Mouse (Mus musculus): Measurements from ENCODE around the gene Cdk5.
A peak's percentile ranks its signal among the peaks of the same experiment; 100 is the strongest.

Gene Cdk5

DNA sequence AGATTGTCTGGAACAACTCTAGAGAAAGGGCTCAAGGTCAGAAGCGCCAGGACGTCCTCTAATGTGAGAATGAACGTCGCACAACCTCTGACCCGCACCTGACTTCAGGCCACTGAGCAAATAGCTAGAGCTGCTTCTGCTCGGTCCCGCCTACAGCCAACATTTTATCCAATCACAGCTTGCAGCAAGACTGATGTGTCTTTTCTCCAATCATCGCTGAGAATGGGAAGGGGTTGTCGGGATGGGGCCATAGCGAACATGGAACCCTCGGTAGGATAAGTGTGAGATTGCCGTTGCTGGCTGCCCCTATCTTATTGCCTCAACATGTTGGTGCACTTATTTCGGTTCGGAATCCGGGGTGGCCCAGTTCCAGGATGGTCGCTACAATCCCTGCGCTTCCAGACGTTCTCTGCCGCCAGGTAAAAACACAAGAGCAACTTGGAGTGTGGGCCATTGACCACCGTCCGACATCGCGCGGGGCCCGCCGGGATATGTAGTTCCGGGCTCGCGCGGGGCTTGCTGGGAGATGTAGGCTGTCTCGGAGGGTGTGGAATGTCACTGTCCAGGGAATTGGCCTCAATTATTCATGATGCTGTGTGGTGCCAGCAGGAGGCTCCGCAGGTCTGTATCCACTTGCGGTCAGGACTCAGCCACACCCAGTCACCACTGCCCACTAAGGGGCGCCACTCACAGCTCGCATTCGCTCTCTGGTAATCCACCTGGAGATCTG lies 29.0 kb downstream of the Cdk5 start:
- DNase-seq, result peak; percentile 90

DNA sequence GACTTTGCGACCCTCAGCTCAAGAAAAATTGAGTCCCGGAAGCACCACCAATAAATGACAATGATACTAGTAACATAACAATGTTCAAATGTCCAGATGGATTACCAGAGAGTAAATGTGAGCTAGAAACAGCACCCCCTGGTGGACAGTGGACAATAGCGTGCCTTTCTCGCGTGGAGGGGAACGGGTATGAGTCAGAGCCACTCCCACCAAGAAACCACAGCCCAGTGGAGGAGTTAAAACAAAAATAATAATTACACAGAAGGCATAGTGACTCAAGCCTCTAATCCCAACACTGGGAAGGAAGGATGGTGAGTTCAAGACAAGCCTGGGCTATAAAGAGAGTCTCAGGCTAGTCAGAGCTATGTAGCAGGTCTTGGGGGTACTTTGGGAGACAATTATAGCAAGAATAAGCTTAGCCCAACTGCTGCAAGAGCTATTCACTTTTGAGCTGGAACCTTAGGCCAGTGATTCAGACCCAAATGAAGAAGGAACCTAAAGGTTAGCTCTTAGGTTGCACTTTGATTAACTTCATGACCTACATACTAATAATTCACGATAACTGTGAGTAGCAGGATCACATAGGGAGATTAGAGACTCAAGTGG lies 29.8 kb downstream of the Cdk5 start, which contains the start of gene Abcb8:
Gene Abcb8 (plus strand): TSS at position 272 of the 606 bp plus-strand sequence.
- DNase-seq, result peak; percentile 91

DNA sequence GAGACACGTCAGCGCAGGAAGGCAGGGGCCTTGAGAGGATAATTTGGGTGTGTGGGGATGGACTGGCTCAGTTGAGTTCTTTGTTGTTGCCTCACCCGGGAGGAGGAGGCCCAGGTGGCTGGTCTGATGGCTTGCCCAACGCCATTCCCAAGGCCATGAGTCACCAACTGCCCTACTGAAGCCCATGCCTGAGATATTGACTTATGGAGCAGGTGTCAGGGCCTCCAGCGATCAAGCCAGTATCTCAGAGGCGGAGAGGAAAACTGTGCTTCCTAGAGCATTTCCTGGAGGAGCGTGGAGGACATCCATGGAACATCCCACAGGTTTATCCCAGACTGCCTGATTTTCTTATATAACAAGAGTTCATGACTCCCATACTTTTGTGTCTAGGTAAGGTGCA lies 30.6 kb downstream of the Cdk5 start:
- DNase-seq, result no peak

DNA sequence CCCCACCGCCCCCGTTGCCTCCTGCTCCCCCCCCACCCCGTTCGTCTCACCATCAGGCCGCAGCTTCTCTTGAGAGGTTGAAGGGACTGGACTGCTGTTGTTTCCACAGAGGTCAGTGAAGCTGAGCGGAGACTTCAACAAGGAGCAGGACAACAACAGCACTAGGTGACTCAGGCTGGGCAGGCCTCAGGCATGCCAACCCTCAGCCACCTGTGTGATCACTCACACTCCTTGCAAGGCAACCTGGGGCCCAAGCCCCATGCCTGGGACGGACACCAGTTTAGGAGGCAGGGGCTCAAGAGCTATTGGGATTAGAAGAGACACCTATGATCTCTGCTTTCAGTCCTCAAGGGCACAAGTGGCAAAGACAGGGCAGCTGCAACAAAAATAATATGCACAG lies 31.5 kb downstream of the Cdk5 start, which contains the start of gene Atg9b:
Gene Atg9b (minus strand): TSS at position 280 of the 400 bp plus-strand sequence.
- DNase-seq, result no peak

DNA sequence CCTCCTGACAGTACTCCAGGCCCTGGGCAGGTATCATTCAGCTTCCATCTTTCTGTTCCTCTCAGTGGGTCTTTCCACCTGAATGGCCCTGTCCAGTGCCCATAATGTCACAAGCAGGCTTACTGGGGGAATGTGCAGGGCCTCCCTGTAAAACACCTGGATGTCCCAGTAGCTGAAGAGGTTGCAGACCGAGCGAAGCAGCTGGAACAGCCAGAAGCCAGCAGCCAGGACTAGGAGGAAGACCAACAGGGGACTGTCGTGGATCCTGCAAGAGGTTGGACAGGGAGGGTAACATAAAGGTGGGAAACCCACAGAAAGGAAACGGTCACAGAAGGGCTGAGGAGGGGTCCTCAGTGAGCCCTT lies 33.7 kb downstream of the Cdk5 start:
- no peak for DNase-seq

DNA sequence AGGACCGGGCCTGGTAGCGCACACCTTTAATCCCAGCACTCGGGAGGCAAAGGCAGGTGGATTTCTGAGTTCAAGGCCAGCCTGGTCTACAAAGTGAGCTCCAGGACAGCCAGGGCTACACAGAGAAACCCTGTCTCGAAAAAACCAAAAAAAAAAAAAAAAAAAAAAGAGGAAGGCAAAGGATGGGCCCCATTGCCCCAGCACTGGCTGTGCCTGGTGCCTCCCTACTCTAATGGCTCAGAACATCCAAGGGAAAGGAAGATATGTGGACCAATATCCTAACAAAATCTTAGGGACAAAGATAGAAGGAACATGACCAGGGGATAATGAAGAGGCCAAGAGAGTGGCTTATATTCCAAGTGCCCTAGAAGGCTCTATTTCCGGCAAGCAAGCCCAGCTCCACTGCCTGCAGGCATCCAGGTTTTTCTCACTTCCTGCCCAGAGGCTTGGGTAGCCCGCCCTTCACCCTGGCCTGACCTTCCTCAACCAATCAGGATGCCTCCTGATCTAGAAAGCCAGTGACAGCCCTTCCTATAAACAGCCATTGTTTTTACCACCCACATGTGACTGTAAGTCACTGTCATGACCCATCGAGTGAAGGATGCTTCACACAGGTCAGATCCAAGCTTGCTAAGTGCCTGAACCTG lies 34.2 kb downstream of the Cdk5 start:
- peak; percentile 54 for DNase-seq

DNA sequence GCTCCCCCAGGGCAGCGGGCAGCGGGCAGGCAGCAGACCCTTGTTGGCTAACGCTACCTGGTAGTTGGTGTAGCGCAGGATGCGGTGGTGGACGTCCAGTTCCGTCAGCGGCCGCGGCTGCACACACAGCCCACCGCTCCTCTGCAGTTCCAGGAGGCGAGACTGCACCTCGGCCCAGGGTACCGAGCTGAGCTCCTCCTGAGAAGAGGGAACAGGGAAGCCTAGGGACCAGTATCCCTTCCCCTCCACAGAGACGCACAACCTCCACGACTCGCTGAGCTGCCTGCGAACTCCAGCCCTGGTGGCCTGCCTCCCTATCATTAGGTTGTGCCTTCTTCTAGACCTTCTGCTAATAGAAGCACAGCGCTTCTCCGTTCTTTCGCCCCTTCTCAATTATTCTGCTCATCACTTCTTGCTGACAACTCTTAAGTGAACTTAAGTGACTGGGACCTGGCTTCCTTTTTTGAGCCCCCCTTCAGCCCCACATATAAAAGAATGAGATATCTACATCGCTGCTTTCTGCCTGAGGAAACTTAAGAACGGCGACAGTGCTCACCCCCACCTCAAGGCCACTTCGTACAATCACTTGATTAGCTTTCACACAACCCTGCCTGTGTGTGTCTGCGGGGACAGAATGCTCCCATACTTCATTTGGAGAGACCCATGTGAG lies 34.9 kb downstream of the Cdk5 start:
- DNase-seq, result no peak

DNA sequence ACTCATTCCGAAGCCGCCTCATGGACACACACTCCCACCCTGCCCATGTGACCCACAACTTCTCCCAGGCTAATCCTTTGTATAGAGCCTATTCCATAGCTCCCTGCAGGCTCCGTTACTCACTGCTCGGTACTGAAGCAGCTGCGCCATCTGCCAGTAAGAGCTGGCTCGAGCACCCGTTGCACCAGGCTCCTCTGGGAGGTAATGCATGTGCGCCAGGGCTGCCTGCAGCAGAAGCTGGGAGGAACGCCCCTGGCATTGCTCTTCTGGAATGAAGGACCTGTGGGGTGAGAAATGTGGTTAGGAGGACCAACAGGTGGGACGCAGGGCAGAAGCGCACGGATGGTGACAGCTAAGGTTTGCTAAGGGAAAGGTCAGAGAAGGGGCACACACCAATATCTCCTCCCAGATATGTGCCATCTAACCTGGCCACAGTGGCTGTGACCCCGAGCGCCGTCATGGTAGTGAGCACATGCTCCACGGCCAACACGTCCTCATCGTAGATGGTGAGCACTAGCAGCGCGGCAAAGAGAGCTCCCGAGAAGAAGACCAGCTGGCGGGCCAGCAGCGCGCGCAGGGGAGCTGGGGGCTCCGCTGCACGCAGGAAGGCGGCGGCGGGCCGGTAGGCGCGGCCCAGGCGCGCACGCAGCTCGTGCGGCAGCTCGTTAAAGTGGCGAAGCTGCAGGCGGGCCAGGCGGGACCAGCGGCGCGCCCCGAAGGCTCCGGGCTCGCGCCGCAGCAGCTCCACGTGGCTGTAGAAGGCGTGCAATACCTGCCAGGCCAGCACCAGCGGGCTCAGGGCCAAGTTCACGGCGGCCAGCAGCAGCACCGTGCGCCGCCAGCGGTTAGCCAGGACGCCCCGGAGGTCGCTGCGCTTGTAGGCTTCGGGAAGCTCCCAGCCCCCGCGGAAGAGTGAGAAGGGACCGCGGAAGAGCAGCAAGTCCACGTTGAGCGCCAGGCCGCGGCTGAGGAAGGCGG lies 35.8 kb downstream of the Cdk5 start:
- peak; percentile 74 for DNase-seq

DNA sequence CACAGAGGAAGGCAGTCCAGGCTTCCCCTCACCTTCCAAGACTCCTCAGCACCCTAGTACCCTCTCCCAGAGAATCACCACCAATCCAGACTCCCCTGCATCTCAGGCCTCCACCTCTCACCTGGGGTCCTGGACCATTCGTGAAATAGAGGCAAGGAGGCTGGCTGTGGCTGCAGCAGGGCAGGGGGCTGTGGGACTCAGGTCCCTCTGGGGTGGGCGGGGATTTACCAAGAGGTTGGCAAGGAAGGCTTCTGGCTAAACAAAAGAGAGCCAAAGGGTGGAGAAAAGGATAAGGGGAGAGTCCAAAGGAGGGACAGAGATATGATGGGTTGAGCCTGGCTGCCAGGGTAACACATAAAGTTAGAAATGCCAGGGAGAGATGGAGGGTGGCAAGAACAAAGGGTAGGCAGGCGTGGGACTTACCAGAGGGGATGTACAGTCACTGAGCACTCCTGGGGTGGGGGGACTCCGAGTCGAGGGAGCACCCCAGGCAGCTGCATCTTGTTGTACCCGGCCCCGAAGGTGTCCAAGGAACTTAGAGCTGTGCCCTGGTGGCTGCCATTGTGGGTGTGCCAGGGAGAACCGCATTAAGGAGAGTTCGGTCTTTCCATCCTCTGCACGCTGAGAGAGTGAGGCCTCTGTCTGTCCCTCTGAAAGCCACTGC lies 37.3 kb downstream of the Cdk5 start:
- DNase-seq, result no peak

DNA sequence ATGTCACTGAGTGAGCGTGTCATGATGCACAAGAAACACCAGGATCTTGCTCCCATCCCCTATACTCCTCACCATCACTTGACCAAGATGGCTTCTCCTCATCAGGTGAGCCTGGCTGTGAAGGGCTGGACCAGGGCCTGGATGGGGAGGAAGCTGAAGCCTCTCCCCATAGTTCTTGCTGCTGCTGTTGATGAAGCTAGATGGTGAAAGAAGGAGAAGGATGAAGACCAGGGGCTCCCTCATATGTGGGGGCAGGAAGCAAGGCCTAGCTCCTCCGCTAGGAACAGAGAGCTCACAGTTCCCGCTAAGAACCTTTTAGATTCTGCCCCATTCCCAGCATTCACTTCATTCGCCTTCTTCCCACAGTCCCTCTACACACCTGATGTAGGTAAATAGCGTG lies 38.0 kb downstream of the Cdk5 start:
- DNase-seq, result no peak

DNA sequence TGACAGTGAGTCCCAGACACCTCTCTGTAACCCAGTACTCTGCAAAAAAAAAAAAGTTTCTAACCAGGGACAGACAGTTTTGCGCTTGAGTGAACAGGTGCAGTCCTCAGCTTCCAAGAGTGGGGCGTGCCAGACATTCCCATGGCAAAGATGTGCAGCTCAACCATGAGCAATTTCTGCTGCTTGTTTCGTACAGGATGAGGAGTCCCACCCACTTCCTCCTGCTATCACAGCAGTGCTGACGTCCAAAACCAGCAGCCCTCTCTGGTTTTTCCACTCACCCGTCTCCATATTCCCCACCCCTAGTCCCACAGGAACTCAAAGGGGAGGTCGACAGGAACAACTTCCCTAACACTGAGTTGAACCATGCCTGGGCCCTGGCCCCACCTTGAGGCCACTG lies 38.9 kb downstream of the Cdk5 start:
- DNase-seq, result no peak

DNA sequence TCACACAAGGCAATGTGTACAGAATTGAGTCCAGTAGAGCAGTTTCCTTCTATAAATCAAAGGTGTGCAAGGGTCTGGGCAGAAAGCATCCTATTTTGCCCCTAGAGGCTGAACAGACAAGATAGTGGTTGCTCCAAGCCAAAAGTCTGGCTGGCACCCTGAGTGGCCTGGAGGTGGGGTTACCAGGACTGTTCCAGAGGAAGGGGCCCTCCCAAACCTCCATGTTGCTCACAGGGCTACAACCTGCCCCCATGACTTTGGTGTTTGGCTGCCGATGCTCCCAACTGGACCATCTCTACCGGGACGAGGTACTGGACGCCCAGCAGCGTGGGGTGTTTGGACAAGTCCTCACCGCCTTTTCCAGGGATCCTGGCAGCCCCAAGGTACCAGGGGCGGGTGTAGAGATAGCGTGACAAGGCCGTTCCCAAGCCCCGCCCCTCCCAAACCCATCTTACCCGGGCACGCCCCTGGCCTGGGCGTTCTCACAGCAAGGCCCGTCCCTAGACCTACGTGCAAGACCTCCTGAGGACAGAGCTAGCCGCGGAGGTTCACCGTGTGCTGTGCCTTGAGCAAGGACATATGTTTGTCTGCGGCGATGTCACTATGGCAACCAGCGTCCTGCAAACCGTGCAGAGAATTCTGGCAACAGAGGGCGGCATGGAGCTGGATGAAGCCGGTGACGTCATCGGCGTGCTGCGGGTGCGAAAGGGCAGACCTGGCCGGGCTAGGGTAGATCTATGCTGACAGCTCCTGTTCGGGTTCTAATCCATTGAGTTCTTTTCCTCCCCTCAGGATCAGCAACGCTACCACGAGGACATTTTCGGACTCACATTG lies 40.1 kb downstream of the Cdk5 start:
- peak; percentile 96 for DNase-seq

DNA sequence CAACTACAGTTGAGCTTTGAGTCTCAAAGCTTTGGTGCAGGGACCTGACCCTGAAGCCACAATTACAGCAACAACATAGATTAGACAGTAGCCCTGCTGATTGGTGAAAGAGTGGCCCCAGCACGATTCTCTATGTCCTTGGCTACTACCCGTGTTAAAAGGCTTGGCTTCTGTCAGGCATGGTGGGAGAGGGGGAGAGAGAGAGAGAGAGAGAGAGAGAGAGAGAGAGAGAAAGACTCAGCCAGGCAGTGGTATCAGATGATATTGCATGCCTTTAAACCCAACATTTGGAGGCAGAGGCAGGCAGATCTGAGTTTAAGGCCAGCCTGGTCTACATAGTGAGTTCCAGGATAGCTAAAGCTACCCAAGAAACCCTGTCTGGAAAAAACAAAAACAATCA lies 41.3 kb downstream of the Cdk5 start:
- no peak for DNase-seq

DNA sequence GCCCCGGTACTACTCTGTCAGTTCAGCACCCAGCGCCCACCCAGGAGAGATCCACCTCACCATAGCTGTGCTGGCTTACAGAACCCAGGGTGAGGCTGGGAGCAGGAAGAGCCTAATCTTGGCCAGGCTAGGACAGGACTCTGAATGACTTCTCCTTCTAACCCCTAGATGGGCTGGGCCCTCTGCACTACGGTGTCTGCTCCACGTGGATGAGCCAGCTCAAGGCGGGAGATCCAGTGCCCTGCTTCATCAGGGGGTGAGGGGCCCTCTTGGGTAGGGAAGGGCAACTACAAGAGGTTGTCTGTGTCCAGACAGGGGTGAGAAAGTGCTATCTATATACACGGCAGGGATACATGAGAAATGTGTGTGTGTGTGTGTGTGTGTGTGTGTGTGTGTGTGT lies 41.8 kb downstream of the Cdk5 start:
- no peak for DNase-seq

DNA sequence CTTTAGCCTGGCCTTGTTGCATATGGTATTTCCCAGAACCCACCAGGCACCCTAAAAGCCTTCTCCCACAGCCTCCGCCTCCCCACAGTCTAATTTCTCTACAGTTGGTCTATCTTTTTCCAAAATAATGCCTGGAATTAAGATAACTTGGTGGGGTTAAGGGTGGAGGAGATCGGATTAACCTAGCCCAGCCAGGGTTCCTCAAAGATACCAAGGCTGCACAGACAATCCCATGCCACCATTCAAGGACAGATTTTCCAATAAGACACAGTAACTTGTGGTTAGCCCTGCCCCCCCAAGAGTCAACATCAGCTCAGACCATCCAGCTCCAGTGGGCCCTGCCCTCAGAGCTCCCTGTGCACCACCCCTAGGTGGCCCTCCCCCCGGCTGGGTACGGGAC lies 42.8 kb downstream of the Cdk5 start:
- no peak for DNase-seq

DNA sequence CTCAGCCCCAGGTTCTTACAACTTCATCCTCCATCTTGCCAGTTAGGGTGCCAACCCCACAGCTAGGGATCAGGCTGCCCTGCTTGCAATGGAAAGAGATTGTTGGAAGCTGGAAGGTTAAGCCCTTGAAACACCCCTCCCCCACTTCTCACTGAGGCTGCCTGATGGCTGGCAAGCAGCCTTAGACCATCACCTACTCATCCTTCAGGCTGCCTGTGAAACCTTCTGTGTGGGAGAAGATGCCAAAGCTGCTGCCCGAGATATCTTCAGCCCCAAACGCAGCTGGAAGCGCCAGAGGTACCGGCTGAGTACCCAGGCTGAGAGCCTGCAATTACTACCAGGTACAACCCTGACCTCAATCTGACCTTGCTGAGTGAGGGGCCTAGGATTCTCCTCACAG lies 43.8 kb downstream of the Cdk5 start:
- DNase-seq, result no peak

DNA sequence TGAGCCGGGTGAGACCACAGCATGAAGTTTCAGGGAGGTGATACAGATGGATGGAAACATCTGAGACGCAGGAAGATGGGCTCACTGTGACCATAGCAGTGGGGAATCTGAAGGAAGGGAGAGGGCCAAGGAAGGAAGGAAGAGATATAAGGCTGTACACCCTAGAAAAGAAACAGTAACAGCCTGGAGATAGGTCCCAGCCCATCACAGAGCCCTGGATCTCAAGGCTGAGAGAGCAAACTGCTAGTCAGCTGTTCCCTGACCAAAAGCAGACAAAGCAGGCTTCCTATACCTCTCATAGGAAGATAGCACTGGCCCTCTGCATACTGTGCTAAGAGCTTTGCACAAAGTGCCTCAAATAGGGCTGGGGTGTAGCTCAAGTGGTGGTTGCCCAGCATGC lies 44.6 kb downstream of the Cdk5 start:
- no peak for DNase-seq

DNA sequence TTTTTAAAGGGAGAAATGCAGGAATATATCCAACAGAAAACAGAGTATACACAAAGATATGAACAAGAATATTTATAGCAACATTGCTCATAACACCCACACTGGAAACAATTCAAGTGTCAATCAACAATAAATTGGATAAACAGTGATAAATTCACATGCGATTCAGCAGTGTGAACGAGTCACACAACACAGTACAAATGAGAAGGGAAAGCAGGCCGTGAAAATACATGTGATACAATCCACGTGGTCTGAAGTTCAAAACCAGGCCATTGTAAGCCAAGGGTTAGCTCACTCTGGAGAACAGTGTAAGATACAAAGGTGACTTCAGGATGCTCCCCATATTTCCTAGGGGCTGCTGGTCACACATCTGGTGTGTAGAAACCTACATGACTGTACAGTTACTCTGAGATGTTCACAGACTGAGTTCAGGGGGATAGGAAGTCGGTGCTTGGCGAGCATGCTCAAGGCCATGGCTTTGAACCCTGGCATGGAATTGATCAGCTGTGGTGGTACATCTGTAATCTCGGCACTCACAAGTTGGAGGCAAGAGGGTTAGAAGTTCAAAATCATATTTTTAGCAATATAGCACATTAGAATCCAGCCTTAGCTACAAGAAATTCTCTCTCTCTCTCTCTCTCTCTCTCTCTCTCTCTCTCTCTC lies 48.5 kb downstream of the Cdk5 start:
- no peak for DNase-seq

DNA sequence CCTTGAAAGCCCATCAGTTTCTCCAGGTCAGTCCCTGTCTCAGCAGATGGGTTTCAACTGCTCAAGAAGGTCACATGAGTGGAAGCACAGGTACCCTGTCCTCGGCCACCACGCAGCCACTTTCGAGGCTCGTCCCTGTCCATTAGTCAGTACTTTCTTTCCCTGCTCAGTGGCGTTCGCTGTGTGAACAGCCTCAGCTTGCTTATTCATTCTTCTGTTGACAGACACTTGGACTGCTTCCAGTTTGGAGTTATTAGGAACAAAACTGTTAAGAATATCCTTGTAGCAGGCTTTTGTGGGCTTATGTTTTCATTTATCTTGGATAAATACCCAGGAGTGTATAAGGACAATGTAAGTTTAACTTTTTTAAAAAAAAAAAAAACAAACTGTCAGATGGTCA lies 49.1 kb downstream of the Cdk5 start:
- DNase-seq, result no peak

DNA sequence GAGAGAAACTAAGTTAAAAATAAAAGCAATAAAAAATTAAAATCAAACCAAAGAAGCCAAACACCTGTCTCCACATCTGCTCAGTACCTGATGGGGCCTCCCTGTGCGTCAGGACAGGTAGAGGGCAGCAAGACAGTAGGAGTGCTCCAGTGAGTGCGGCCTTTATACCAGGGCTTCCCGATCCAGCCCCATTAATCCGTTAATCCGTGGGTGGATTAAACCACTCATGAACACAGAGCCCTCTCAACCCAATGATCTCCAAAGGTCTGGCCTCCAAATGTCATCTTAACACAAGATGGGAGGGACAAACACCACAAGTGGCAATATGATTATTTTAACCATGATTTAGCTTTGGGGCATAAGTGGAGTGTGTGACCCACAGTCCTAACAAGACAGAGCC lies 49.5 kb downstream of the Cdk5 start:
- DNase-seq, result no peak
